Mouse (Mus musculus) neural tube, embryonic 13.5 days (tissue): ENCODE data around the gene Jdp2. TPM values are rescaled to one million over a fixed set of nuclear protein-coding genes. Genes with fewer than 3 reads are reported as not detected.

ENCODE experiments used
- ATAC-seq: fragments of 200-750 bp; cut with Nextera tagmentation; 2 replicates; pipeline ENCODE4 v1.8.0; 2017; ENCODE audit warnings: low read depth, mild to moderate bottlenecking, moderate TSS enrichment, moderate library complexity
- H3K27ac ChIP-seq: fragments of 300-500 bp; sonication (generic); replicated peaks from 2 replicates; pipeline ENCODE4 v1.5.1; 2015; ENCODE audit warnings: moderate library complexity, mild to moderate bottlenecking, inconsistent platforms
- H3K27me3 ChIP-seq: fragments of 300-500 bp; sonication (generic); 2 replicates; pipeline ENCODE4 v1.6.1; 2015; ENCODE audit warnings: mild to moderate bottlenecking, inconsistent platforms
- H3K36me3 ChIP-seq: fragments of 300-500 bp; sonication (generic); 2 replicates; pipeline ENCODE4 v1.6.1; 2015; ENCODE audit warnings: mild to moderate bottlenecking, inconsistent platforms
- H3K4me1 ChIP-seq: fragments of 300-500 bp; sonication (generic); replicated peaks from 2 replicates; pipeline ENCODE4 v1.6.1; 2015; ENCODE audit warnings: inconsistent platforms
- H3K4me2 ChIP-seq: fragments of 300-500 bp; sonication (generic); 2 replicates; pipeline ENCODE4 v1.6.1; 2015; ENCODE audit warnings: inconsistent platforms, mild to moderate bottlenecking, moderate library complexity
- H3K4me3 ChIP-seq: fragments of 300-500 bp; sonication (generic); 2 replicates; pipeline ENCODE4 v1.5.1; 2015; ENCODE audit warnings: mild to moderate bottlenecking, inconsistent platforms
- H3K9ac ChIP-seq: fragments of 300-500 bp; sonication (generic); 2 replicates; pipeline ENCODE4 v1.6.1; 2015; ENCODE audit warnings: moderate library complexity, mild to moderate bottlenecking, inconsistent platforms
- H3K9me3 ChIP-seq: fragments of 300-500 bp; sonication (generic); 2 replicates; pipeline ENCODE4 v1.6.1; 2016; ENCODE audit warnings: inconsistent platforms
- WGBS: fragments of 180-500 bp; shearing (Covaris S2); methylation state at CpG from one replicate; pipeline ENCODE4 v1.1.7; 2015; 5-methylcytosine and 5-hydroxymethylcytosine counted together
- polyA plus RNA-seq: library from polyadenylated mRNA; unstranded; fragments of >200 nt; fragmentation: Nextera tagmentation; extraction: Ambion mirVana; gene quantifications from 2 replicates; pipeline ENCODE4 v1.2.1, GENCODE M21; 2015

Gene Jdp2
- polyA plus RNA-seq, 1 experiment from 2014 or later = 0.53 TPM

DNA sequence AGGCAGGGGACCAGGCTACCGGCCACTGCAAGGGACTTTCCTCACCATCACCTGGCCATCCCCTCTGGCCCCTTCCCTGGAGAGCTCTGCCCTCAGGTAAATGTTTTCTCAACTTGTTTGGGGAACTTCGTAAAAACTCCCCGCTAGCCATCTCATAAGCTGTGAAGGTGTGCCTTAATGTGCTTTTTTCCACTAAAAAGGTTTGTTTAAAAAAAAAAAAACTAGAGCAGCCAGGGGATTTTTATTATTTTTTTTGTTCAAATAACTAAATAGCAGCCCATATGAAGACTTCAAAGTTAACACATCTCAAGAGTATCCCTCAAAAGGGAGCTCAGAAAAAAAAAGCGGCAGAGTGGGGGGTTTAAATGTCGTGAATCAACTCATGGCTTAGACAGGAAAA lies 80.3 kb downstream of the Jdp2 start:
- H3K27ac ChIP-seq = no peak overlapping the region
- no peak overlapping the region for H3K4me3 ChIP-seq
- ATAC-seq = no peak
- no peak overlapping the region for H3K9ac ChIP-seq
- no peaks in the 10 kb centered on the region for H3K36me3 ChIP-seq
- no peaks in the 10 kb centered on the region for H3K27me3 ChIP-seq
- 0 out of 2 replicates have a peak, but pooled peaks cover 7% of the 10 kb centered on the region for H3K9me3 ChIP-seq
- H3K4me2 ChIP-seq = no peak overlapping the region
- H3K4me1 ChIP-seq = no peaks in the 10 kb centered on the region
- 85% methylated on average over 5 of the region's 5 CpGs for WGBS

DNA sequence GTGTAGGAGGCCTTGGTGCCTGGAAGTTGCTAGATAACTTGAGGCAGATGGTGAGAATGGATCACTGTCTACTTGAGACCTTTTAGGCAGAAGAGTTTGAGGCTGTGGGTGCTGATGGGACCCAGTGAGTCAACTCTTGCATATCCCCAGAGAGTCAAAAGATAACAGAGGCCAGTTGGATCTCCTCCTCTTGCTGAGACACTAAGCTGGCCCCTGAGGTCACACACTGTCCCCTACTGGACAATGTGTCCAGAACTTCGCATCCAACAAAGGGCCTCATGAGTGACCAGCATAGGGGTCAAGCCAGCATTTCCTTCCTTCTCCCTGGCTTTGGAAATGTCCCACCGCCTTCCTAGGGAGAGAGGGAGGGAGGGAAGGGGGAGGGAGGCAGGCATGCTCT lies 81.0 kb downstream of the Jdp2 start:
- Histone ChIP-seq H3K4me1 (no peaks in the 10 kb centered on the region), H3K9me3 (0 out of 2 replicates have a peak, but pooled peaks cover 7% of the 10 kb centered on the region), H3K27ac (no peak overlapping the region), H3K36me3 (no peaks in the 10 kb centered on the region), H3K27me3 (no peaks in the 10 kb centered on the region), H3K4me3 (no peak overlapping the region), H3K4me2 (no peak overlapping the region), H3K9ac (no peak overlapping the region)
- ATAC-seq = no peak
- 62% methylated on average over 2 of the region's 2 CpGs for WGBS

DNA sequence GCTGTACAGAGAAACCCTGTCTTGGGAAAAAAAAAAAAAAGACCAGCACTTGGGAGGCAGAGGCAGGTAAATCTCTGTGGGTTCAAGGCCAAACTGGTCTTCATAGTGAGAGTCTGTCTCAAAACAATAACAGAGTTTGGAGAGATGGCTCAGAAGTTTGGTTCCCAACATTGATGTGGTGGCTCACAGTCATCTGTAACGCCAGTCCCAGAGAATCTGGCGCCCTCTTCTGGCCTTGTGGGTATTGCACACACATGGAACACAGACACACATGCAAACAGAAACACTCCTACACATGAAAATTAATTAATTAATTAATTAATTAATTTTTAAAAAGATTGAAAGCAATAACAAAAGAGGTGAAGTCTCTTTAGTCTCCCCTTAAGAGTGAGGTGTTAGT lies 83.5 kb downstream of the Jdp2 start:
- H3K9me3 ChIP-seq = 0 out of 2 replicates have a peak, but pooled peaks cover 6% of the 10 kb centered on the region
- no peaks in the 10 kb centered on the region for H3K36me3 ChIP-seq
- H3K27ac ChIP-seq = no peak overlapping the region
- H3K9ac ChIP-seq = no peak overlapping the region
- no peak overlapping the region for H3K4me2 ChIP-seq
- no peak for ATAC-seq
- H3K27me3 ChIP-seq = no peaks in the 10 kb centered on the region
- H3K4me1 ChIP-seq = no peaks in the 10 kb centered on the region
- 50% methylated on average over 2 of the region's 2 CpGs for WGBS
- no peak overlapping the region for H3K4me3 ChIP-seq

DNA sequence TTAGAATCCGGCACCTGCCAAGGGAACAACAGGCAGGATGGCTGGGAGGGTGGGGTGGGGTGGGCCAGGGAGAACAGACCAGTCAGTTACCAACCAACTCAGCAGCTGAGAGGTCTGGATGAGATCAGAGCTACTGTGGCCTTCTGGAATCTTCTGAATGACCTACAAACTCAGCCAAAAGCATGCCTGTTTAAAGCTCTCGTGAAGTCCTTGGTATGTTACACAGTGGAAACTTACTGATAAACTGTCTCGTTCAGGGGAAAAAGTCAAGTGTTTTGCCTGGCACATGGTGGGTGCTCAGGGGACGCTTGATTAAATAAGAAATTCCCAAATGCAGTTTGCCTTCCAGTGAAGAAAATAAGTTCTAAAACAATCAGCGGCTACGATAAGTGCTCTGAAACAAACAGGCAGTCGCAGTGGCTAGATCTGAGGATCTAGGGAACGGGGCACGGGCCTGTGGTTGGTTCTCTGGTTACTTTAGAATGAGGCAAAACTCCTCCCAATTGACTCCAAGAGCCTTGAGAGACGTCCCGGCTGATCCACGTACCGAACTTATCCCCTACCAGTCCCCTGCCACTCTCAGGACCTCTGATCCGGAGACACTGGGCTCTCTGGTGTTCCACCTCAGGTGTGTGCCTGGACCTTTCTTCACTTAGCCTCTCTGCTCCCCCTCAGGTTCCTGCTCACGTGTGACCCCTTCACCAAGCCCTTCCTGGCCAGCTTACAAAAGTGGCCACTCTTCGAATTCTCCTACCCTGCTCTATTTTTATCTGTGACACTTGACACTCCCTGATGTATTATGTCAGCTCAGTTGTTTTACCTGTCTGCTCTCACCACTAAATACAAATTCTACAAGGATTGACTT lies 85.8 kb downstream of the Jdp2 start:
- H3K36me3 ChIP-seq = no peaks in the 10 kb centered on the region
- WGBS = 85% methylated on average over 16 of the region's 16 CpGs
- H3K4me2 ChIP-seq = no peak overlapping the region
- no peaks in the 10 kb centered on the region for H3K9me3 ChIP-seq
- ATAC-seq = no peak
- no peak overlapping the region for H3K4me3 ChIP-seq
- H3K9ac ChIP-seq = no peak overlapping the region
- no peaks in the 10 kb centered on the region for H3K4me1 ChIP-seq
- no peak overlapping the region for H3K27ac ChIP-seq
- H3K27me3 ChIP-seq = no peaks in the 10 kb centered on the region

DNA sequence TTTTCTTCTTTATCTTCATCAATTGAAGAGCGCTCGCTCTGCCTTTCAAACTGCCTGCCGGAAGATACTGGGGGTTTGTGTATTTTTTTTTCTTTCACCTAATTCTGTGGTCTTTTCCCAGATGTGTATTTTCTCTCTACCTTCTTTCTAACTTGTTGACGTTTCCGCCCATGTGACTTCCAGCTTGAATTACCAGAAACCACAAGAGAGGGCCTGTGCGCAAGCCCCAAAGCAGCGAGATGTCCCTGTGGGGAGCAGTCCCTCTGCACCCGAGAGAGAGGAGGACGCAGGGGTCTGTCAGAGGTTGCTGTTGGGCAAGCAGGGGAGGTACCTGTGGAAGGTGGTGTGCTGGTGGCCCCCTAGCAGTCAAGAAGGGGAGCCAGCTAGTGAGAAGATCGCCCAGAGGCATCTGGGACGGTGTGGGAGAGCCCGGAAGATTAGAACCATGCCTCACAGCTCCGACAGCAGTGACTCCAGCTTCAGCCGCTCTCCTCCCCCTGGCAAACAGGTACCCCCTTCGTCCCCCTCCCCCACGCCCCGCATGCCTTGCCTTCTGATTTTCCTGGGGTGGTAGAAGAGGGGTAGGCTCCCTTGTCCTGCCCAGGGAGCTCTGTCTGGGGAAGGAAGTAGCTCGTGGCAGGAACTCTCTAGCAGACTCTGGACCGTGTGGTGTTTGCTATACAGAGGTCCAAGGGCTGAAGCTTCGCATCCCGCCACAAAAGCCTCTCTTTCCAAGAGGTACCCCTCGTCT lies 87.8 kb downstream of the Jdp2 start, which contains the start of gene Batf:
Gene Batf (plus strand): TSS at position 204 of the 751 bp plus-strand sequence.
- Histone ChIP-seq H3K4me1 (no peaks in the 10 kb centered on the region), H3K36me3 (no peaks in the 10 kb centered on the region), H3K27me3 (no peaks in the 10 kb centered on the region), H3K9ac (no peak within 1 kb of the TSS), H3K4me2 (no peak within 1 kb of the TSS), H3K27ac (no peak within 1 kb of the TSS), H3K9me3 (no peaks in the 10 kb centered on the region), H3K4me3 (no peak within 1 kb of the TSS)
- ATAC-seq = no peak
- 50% methylated on average over 22 of the region's 22 CpGs for WGBS

DNA sequence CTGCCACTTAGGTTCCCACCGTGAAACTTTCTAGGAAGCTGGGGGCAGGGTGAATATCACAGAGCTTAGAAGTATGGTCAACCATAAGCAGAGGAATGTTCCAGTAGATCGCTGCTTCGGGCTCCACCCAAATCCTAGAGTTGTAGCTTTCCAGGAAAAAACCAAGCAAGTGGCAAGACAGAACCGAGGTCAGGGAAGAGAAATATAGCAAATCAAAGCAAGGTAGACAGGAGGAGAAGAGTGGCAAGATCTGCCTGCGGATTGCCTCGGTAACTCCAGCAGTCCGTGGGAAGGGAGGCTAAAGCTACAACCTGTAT lies 88.3 kb downstream of the Jdp2 start:
- H3K9ac ChIP-seq = no peak overlapping the region
- H3K4me3 ChIP-seq = no peak overlapping the region
- 81% methylated on average over 7 of the region's 7 CpGs for WGBS
- no peaks in the 10 kb centered on the region for H3K27me3 ChIP-seq
- H3K4me2 ChIP-seq = no peak overlapping the region
- no peaks in the 10 kb centered on the region for H3K36me3 ChIP-seq
- H3K27ac ChIP-seq = no peak overlapping the region
- H3K9me3 ChIP-seq = no peaks in the 10 kb centered on the region
- no peak for ATAC-seq
- H3K4me1 ChIP-seq = no peaks in the 10 kb centered on the region

DNA sequence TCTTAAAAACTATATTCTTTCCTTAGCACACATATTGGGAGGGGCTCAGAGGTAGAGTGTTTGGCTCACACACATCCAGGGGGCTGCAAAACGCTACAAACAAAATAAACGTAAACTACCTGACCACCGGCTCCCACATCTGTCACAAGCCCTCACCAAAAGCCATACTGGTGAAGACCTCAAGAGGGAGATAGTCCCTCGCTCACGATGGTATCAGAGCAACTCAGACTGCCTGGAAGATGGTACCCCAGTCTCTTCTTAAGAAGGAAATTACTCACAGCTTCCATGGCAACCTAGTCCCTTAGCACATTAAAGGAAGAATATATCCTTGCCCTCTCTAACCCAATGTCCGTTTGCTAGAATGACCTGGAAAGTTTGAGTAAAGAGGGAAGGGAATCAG lies 89.0 kb downstream of the Jdp2 start:
- Histone ChIP-seq H3K9ac (no peak overlapping the region), H3K36me3 (no peaks in the 10 kb centered on the region), H3K9me3 (no peaks in the 10 kb centered on the region), H3K4me2 (no peak overlapping the region), H3K27ac (no peak overlapping the region), H3K4me1 (no peaks in the 10 kb centered on the region), H3K4me3 (no peak overlapping the region), H3K27me3 (no peaks in the 10 kb centered on the region)
- whole genome bisulfite sequencing = 72% methylated on average over 6 of the region's 6 CpGs
- no peak for ATAC-seq

Other genes starting within 250 kb of the Jdp2 start
- 231 TPM in 2 replicates for gene Tmed10, start 224.2 kb upstream of the Jdp2 start, polyA plus RNA-seq
- gene Fos, start 125.1 kb upstream of the Jdp2 start, polyA plus RNA-seq = 1.9 and 2.8 TPM in 2 replicates
- 0.85 and 0.96 TPM in 2 replicates for gene Batf, start 87.6 kb downstream of the Jdp2 start, polyA plus RNA-seq
- gene Flvcr2, start 147.5 kb downstream of the Jdp2 start, polyA plus RNA-seq = 4.3 and 4.9 TPM in 2 replicates
- gene Erg28, start 225.5 kb downstream of the Jdp2 start, polyA plus RNA-seq = 88.4 and 90.0 TPM in 2 replicates
- 14.3 and 15.1 TPM in 2 replicates for gene Ttll5, start 225.6 kb downstream of the Jdp2 start, polyA plus RNA-seq